Mouse (Mus musculus) urinary bladder, postnatal 14 days (tissue): Measurements from ENCODE around the gene Cbx3.
"Not testable (repeated sequence)": the region's sequence is repeated elsewhere in the genome, so short reads cannot be mapped to it uniquely, and the experiment has no call there.

ENCODE experiments used
- DNase-seq: peaks from one replicate; pipeline ENCODE4 v3.0.0; 2021; ENCODE audit warnings: low spot score

The Cbx3 gene

GRCm38 (mm10) chr6:51469715-51470310, 347 bp upstream of the Cbx3 start, which contains the start of gene Hnrnpa2b1:
Gene Hnrnpa2b1 (minus strand): TSS chr6:51469894.
- DNase-seq, result peak; percentile 99

DNA sequence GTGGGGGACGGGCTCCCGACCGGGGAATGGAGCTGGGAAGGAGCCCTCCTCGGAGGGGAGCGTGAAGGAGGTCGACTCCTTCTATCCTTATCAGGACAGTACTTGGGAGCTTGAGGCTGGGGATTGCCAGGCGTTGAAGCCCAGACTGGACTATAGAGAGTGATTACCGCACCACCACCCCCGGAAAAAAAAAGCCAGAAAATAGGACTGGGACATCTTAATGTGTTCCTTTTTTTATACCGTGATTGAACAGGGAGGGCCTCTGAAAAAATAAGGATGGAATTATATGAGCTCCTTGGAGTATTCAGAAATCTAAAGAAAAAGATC, 982 bp downstream of the Cbx3 start:
- no peak for DNase-seq

GRCm38 (mm10) chr6:51471782-51472181, 1.6 kb downstream of the Cbx3 start:
- no peak for DNase-seq

- DNase-seq, result no peak
These were observed 2.1 kb downstream of the Cbx3 start for GRCm38 (mm10) chr6:51472213-51472612.

DNA sequence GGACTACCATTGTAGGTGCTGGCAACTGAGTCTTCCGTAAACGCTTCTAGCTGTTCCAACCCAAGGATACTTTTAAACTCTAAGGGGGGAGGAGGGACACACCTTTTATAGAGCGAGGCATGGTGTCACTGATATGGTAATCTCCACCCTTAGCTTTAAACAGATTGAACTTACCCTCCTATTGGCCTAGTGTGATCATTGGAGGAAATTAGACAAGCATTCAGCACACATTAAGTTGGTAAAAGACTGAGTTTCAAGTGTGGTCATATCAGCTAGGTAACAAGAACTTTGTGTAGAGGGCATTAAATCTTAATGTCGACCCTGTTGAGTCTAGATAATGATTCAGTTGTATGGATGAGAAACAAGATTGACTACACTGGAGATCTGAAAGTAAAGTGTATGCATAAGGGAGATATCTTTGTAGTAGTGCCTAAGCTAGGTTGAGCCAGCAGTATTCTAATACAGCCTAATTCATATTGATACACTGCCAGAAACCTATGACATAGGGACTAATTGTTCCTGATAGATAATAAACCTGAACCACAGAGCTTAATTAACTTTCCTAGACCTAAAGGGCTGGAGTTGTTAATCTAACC, 9.1 kb downstream of the Cbx3 start:
- no peak for DNase-seq

DNA sequence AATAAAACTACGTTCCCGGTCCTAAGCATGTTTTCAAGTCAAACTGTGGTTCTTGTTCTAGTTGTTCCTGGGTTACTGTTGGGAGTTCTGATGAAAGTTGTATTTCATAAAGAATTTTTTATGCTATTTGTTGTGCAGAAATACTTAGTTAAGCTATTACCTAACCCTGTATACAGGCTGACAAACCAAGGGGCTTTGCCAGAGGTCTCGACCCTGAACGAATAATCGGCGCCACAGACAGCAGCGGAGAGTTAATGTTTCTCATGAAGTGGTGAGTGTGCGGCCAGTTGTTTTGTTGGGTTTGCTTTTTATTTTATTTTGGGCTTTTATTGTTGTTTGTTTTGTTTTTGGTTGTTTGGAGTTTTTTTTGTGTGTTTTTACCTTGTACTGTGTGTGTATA, 11.4 kb downstream of the Cbx3 start:
- DNase-seq, result no peak

- no peak for DNase-seq
These were observed 13.7 kb downstream of the Cbx3 start for GRCm38 (mm10) chr6:51483861-51484260.

DNA sequence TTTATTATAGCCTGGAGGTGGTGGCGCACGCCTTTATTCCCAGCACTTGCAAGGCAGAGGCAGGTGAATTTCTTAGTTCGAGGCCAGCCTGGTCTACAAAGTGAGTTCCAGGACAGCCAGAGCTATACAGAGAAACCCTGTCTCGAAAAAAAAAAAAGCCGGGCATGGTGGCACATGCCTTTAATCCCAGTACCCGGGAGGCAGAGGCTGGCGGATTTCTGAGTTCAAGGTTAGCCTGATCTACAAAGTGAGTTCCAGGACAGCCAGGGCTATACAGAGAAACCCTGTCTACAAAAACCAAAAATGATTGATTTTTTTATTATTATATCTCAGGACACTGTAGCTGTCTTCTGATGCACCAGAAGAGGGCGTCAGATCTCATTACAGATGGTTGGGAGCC, 14.4 kb downstream of the Cbx3 start:
- not testable (repeated sequence) for DNase-seq

GRCm38 (mm10) chr6:51485646-51486045, 15.5 kb downstream of the Cbx3 start:
- DNase-seq, result no peak

- no peak for DNase-seq
These were observed 16.0 kb downstream of the Cbx3 start for GRCm38 (mm10) chr6:51486076-51486710.

GRCm38 (mm10) chr6:51486731-51487130, 16.6 kb downstream of the Cbx3 start:
- no peak for DNase-seq

DNA sequence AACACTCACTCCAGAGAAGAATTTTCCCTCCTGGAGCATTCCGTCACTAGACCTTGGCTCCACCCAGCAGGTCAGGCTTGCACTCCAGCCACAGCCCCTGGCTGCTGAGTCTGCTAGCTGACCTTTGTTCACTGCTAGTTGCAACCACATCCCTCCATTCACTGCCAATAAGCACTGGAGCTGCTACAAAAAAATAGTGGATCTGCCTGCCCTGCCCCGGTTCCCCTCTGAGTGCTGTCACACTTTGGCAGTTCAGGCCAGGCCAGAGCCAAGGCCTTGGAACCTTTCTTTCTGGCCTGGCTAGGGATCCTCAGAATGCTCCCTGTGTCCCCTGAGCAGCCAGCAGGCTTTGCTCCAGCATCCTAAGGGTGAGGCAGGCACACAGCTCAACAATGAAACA, 19.6 kb downstream of the Cbx3 start:
- DNase-seq, result peak; percentile 22

DNA sequence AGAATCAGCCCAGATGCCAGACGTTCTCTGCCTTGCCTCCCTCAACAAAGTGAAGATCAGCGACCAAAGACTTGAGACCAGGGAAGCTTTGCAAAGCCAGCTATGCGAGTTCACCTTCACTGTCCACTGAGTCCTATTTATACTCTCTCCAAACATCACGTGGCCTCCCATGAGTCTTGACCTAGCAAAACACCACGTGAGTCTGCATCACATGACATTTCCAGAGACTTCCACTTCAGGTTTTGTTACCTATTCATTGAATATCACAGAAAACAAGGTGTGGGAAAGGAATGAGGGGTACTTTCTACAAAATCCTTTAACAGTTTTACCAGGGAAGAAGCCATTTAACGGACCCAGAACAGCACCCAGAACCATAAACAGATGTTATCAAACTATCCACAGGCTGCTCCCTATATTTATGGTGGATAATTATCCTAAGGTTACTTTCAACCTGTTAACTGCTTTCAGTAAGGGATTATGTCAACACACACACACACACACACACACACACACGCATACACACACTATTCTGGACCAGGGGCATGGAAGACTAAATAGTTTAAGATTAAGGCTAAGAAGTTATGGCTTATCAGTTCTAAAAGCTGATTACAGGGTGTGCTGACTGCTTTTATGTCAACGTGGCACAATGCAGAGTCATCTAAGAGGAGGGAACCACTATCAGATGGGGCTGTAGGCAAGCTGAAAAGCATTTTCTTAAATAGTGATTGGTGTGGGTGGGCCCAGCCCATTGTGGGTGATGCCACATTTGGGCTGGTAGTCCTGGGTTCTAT, 27.4 kb downstream of the Cbx3 start:
- DNase-seq, result no peak

DNA sequence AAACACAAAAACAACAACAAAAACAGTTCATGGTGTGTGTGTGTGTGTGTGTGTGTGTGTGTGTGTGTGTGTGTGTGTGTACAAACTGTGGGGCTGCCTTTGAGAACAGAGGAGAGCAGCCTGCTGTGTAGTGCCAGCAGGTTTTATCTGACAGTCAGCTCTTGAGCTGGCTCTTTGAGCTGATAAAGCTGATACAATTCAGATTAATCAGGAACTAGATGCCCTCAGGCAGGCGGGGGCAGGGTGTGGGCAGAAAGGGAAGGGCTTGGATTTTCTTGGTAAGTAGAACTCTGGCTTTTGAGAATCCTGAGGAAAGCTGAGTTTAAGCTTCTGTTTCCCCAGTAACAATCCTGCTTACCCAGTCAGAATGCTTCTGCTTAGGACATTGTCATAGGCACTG, 35.5 kb downstream of the Cbx3 start:
- DNase-seq, result peak; percentile 40

DNA sequence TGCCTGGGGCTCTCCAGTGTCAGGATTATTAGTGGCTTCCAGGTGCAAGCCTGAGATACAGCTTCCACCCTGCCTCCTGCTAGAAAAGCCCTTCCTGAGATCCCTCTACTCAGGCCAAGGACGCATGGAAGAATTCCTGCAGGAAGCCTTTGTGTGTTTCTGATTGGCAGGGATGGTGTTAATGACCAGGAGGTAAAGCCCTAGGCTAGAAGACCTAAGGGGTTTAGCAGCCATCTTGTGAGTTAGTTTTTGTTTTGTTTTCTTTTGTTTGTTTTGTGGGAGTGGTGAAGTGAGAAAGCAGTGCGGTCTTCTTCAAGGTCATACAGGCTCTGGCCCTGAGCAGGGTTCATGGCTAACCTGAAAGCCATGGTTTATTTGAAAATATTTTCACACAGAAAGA, 37.4 kb downstream of the Cbx3 start:
- DNase-seq, result no peak

GRCm38 (mm10) chr6:51508750-51509648, 38.8 kb downstream of the Cbx3 start:
- peak; percentile 80 for DNase-seq

DNA sequence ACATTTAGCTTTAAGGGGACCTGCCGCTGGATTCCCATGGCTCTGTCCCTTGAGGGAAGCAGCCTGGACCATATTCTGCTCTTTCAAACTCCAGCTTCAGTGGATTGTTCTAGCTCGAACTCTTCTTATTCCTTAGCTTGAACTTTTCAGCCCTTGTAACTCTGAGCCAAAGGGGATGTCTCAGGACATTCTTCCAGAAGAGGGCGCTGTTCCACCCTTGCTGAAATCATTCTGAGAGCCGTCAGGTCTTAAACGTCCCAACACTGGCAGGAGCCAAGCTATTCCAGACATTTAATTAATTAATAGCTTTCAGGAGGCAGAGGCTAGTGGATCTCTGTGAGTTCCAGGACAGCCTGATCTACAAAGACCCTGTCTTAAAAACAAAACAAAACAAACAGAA, 39.9 kb downstream of the Cbx3 start:
- DNase-seq, result peak; percentile 69

- no peak for DNase-seq
These were observed 40.8 kb downstream of the Cbx3 start for GRCm38 (mm10) chr6:51510946-51511345.

DNA sequence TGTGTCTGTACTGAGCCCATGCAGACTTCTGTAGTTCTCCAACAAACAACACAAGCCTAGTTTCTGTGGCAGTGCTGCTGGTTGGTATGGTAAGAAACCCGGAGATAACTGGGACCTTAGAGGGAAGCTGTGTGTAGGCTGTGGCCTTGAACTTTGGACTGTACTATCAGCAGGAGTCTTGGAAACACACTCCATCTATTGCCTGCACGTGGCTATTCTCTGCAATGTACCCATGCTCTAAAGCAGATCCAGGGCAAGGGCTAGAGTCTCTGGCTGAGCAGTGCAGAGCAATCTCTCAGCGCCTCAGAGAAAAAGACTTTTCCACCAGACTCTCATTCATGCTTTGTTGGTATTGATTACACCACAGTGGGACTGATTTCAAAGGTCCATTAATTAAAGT, 43.6 kb downstream of the Cbx3 start:
- no peak for DNase-seq

DNA sequence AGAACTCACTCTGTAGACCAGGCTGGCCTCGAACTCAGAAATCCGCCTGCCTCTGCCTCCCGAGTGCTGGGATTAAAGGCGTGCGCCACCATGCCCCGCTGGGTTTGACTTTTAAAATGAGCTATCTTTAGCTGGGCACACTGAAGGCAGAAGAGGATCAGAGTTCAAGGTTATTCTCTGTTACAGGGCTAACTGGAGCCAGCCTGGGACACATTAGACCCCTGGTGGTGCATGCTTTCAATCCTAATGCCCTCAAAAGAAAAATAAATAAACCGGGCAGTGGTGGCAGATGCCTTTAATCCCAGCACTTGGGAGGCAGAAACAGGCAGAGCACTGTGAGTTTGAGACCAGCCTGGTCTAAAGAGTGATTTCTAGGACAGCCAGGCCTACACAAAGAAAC, 44.7 kb downstream of the Cbx3 start:
- DNase-seq, result no peak

GRCm38 (mm10) chr6:51523310-51523709, 53.1 kb downstream of the Cbx3 start:
- no peak for DNase-seq

DNA sequence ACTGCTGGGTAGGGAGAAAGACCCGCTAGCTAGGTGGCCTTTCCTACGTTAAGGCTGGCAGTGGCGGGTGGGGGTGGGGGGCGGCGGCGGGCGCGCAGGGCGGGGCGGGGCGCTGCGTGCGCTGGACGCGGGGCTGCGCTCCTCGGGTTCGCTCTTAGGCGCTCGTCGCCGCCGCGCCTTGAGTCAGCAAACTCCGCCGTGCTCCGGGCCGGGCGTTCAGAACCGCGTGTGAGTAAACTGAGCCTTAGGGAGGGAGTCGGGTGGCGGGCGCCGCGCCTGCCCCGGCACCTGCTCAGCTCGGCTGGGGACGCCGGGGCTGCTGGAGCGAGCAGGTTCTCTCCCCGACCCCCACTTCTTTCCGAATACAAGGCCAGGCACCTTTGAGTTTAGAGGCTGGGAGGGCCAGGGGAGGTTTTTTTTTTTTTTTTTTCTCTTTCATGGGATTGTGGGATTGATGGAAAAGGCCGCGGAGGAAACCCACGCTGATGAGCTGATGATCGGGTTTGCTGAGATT, 53.7 kb downstream of the Cbx3 start, which contains the start of gene Snx10:
Snx10 (plus strand) TSS at position 95 of the 514 bp plus-strand sequence.
- peak; percentile 44 for DNase-seq
